Mouse (Mus musculus): Measurements from ENCODE around the gene Col6a6. TPM values are rescaled to one million over a fixed set of nuclear protein-coding genes. Genes with fewer than 3 reads are reported as not detected.
"Not testable (repeated sequence)": the region's sequence is repeated elsewhere in the genome, so short reads cannot be mapped to it uniquely, and the experiment has no call there.

The Col6a6 gene
- total RNA-seq, 1 experiment, result 0.58 TPM

GRCm38 (mm10) chr9:105852778-105853065, 24.8 kb upstream of the Col6a6 start:
- in situ Hi-C loops (cut with MboI; ENCODE audit: low sequenced_read_pairs in 2 of 2, unreplicated experiment in 2 of 2), result loop anchor here in 1 of 2 experiments (10.0 kb wide), 1 partner anchor 158 kb away; no protein-coding TSS in a partner anchor
- Histone ChIP-seq H3K9me3 (ENCODE audit: control insufficient read depth, insufficient read depth, low read depth, low read length) (no peaks in the 10 kb centered on the region), H3K36me3 (ENCODE audit: control insufficient read depth, insufficient read depth, low read length, poor library complexity, severe bottlenecking) (no peaks in the 10 kb centered on the region), H3K4me3 (ENCODE audit: insufficient read depth in 1 of 2, low read depth in 1 of 2, low read length in 2 of 2, poor library complexity in 1 of 2, severe bottlenecking in 1 of 2) (no peak overlapping the region), H3K9ac (ENCODE audit: insufficient read depth, low read depth, low read length, poor library complexity, severe bottlenecking) (no peak overlapping the region), H3K4me1 (ENCODE audit: control insufficient read depth in 2 of 2, insufficient read depth in 2 of 2, low read length in 2 of 2, poor library complexity in 1 of 2) (no peaks in the 10 kb centered on the region), H3K27ac (ENCODE audit: insufficient read depth, low read depth, low read length, poor library complexity, severe bottlenecking) (no peak overlapping the region)
- DNase-seq (ENCODE audit: low read depth, low spot score), result no peak
- no peak for TF ChIP-seq ZC3H11A (IDR thresholded peaks at IDR 0.05; ENCODE audit: borderline replicate concordance, low read depth, low read length)
- TF ChIP-seq MAFK (IDR thresholded peaks at IDR 0.05; ENCODE audit: insufficient read depth, low read depth, low read length), result no peak
- no peak for TF ChIP-seq HCFC1 (IDR thresholded peaks at IDR 0.05; ENCODE audit: borderline replicate concordance, insufficient read depth, low read length)

- Histone ChIP-seq H3K27ac (ENCODE audit: insufficient read depth, low read depth, low read length, poor library complexity, severe bottlenecking) (no peak overlapping the region), H3K9ac (ENCODE audit: insufficient read depth, low read depth, low read length, poor library complexity, severe bottlenecking) (no peak overlapping the region), H3K9me3 (ENCODE audit: control insufficient read depth, insufficient read depth, low read depth, low read length) (no peaks in the 10 kb centered on the region), H3K36me3 (ENCODE audit: control insufficient read depth, insufficient read depth, low read length, poor library complexity, severe bottlenecking) (no peaks in the 10 kb centered on the region), H3K4me1 (ENCODE audit: control insufficient read depth in 2 of 2, insufficient read depth in 2 of 2, low read length in 2 of 2, poor library complexity in 1 of 2) (no peaks in the 10 kb centered on the region), H3K4me3 (ENCODE audit: insufficient read depth in 1 of 2, low read depth in 1 of 2, low read length in 2 of 2, poor library complexity in 1 of 2, severe bottlenecking in 1 of 2) (no peak overlapping the region)
- DNase-seq (ENCODE audit: low read depth, low spot score), result no peak
- no peak for TF ChIP-seq MAFK (IDR thresholded peaks at IDR 0.05; ENCODE audit: insufficient read depth, low read depth, low read length)
- no peak for TF ChIP-seq ZC3H11A (IDR thresholded peaks at IDR 0.05; ENCODE audit: borderline replicate concordance, low read depth, low read length)
- no peak for TF ChIP-seq HCFC1 (IDR thresholded peaks at IDR 0.05; ENCODE audit: borderline replicate concordance, insufficient read depth, low read length)
- no peak for TF ChIP-seq CHD2 (IDR thresholded peaks at IDR 0.05; ENCODE audit: low read depth, low read length)
- TF ChIP-seq ZNF384 (IDR thresholded peaks at IDR 0.05; ENCODE audit: low read depth, low read length), result no peak
- in situ Hi-C loops (cut with MboI; ENCODE audit: low sequenced_read_pairs in 2 of 2, unreplicated experiment in 2 of 2), result loop anchor here in 1 of 2 experiments (10.0 kb wide), 1 partner anchor 157 kb away; no protein-coding TSS in a partner anchor
Measured at GRCm38 (mm10) chr9:105852015-105852777, 24.2 kb upstream of the Col6a6 start.

- Histone ChIP-seq H3K9ac (ENCODE audit: insufficient read depth, low read depth, low read length, poor library complexity, severe bottlenecking) (no peak overlapping the region), H3K9me3 (ENCODE audit: control insufficient read depth, insufficient read depth, low read depth, low read length) (no peaks in the 10 kb centered on the region), H3K4me3 (ENCODE audit: insufficient read depth in 1 of 2, low read depth in 1 of 2, low read length in 2 of 2, poor library complexity in 1 of 2, severe bottlenecking in 1 of 2) (no peak overlapping the region), H3K36me3 (ENCODE audit: control insufficient read depth, insufficient read depth, low read length, poor library complexity, severe bottlenecking) (no peaks in the 10 kb centered on the region), H3K27ac (ENCODE audit: insufficient read depth, low read depth, low read length, poor library complexity, severe bottlenecking) (no peak overlapping the region), H3K4me1 (ENCODE audit: control insufficient read depth in 2 of 2, insufficient read depth in 2 of 2, low read length in 2 of 2, poor library complexity in 1 of 2) (no peaks in the 10 kb centered on the region)
- DNase-seq (ENCODE audit: low read depth, low spot score), result no peak
- no peak for TF ChIP-seq HCFC1 (IDR thresholded peaks at IDR 0.05; ENCODE audit: borderline replicate concordance, insufficient read depth, low read length)
- no peak for TF ChIP-seq ZC3H11A (IDR thresholded peaks at IDR 0.05; ENCODE audit: borderline replicate concordance, low read depth, low read length)
- no peak for TF ChIP-seq CHD2 (IDR thresholded peaks at IDR 0.05; ENCODE audit: low read depth, low read length)
- no peak for TF ChIP-seq MAFK (IDR thresholded peaks at IDR 0.05; ENCODE audit: insufficient read depth, low read depth, low read length)
- TF ChIP-seq ZNF384 (IDR thresholded peaks at IDR 0.05; ENCODE audit: low read depth, low read length), result no peak
- in situ Hi-C loops (cut with MboI; ENCODE audit: low sequenced_read_pairs in 2 of 2, unreplicated experiment in 2 of 2), result loop anchor here in 1 of 2 experiments (10.0 kb wide), 1 partner anchor 156 kb away; no protein-coding TSS in a partner anchor
Measured at GRCm38 (mm10) chr9:105851011-105851410, 23.1 kb upstream of the Col6a6 start.

GRCm38 (mm10) chr9:105848396-105848795, 20.4 kb upstream of the Col6a6 start:
- no peaks in the 10 kb centered on the region for H3K4me1 ChIP-seq (ENCODE audit: control insufficient read depth in 2 of 2, insufficient read depth in 2 of 2, low read length in 2 of 2, poor library complexity in 1 of 2)
- no peaks in the 10 kb centered on the region for H3K36me3 ChIP-seq (ENCODE audit: control insufficient read depth, insufficient read depth, low read length, poor library complexity, severe bottlenecking)
- in situ Hi-C loops (cut with MboI; ENCODE audit: low sequenced_read_pairs in 2 of 2, unreplicated experiment in 2 of 2), result no loop called here
- no peaks in the 10 kb centered on the region for H3K9me3 ChIP-seq (ENCODE audit: control insufficient read depth, insufficient read depth, low read depth, low read length)
- H3K9ac ChIP-seq (ENCODE audit: insufficient read depth, low read depth, low read length, poor library complexity, severe bottlenecking), result no peak overlapping the region
- no peak for TF ChIP-seq ZNF384 (IDR thresholded peaks at IDR 0.05; ENCODE audit: low read depth, low read length)
- DNase-seq (ENCODE audit: low read depth, low spot score), result no peak
- H3K4me3 ChIP-seq (ENCODE audit: insufficient read depth in 1 of 2, low read depth in 1 of 2, low read length in 2 of 2, poor library complexity in 1 of 2, severe bottlenecking in 1 of 2), result no peak overlapping the region
- H3K27ac ChIP-seq (ENCODE audit: insufficient read depth, low read depth, low read length, poor library complexity, severe bottlenecking), result no peak overlapping the region

GRCm38 (mm10) chr9:105847261-105847660, 19.3 kb upstream of the Col6a6 start:
- Histone ChIP-seq H3K4me3 (ENCODE audit: insufficient read depth in 1 of 2, low read depth in 1 of 2, low read length in 2 of 2, poor library complexity in 1 of 2, severe bottlenecking in 1 of 2) (no peak overlapping the region), H3K27ac (ENCODE audit: insufficient read depth, low read depth, low read length, poor library complexity, severe bottlenecking) (no peak overlapping the region), H3K4me1 (ENCODE audit: control insufficient read depth in 2 of 2, insufficient read depth in 2 of 2, low read length in 2 of 2, poor library complexity in 1 of 2) (no peaks in the 10 kb centered on the region), H3K9me3 (ENCODE audit: control insufficient read depth, insufficient read depth, low read depth, low read length) (no peaks in the 10 kb centered on the region), H3K36me3 (ENCODE audit: control insufficient read depth, insufficient read depth, low read length, poor library complexity, severe bottlenecking) (no peaks in the 10 kb centered on the region), H3K9ac (ENCODE audit: insufficient read depth, low read depth, low read length, poor library complexity, severe bottlenecking) (no peak overlapping the region)
- TF ChIP-seq ZC3H11A (IDR thresholded peaks at IDR 0.05; ENCODE audit: borderline replicate concordance, low read depth, low read length) (no peak), ZNF384 (IDR thresholded peaks at IDR 0.05; ENCODE audit: low read depth, low read length) (no peak), CHD2 (IDR thresholded peaks at IDR 0.05; ENCODE audit: low read depth, low read length) (no peak), MAFK (IDR thresholded peaks at IDR 0.05; ENCODE audit: insufficient read depth, low read depth, low read length) (no peak), HCFC1 (IDR thresholded peaks at IDR 0.05; ENCODE audit: borderline replicate concordance, insufficient read depth, low read length) (no peak)
- no peak for DNase-seq (ENCODE audit: low read depth, low spot score)
- in situ Hi-C loops (cut with MboI; ENCODE audit: low sequenced_read_pairs in 2 of 2, unreplicated experiment in 2 of 2), result no loop called here

- H3K9ac ChIP-seq (ENCODE audit: insufficient read depth, low read depth, low read length, poor library complexity, severe bottlenecking); H3K36me3 ChIP-seq (ENCODE audit: control insufficient read depth, insufficient read depth, low read length, poor library complexity, severe bottlenecking); H3K27ac ChIP-seq (ENCODE audit: insufficient read depth, low read depth, low read length, poor library complexity, severe bottlenecking); H3K4me1 ChIP-seq (ENCODE audit: control insufficient read depth in 2 of 2, insufficient read depth in 2 of 2, low read length in 2 of 2, poor library complexity in 1 of 2); H3K9me3 ChIP-seq (ENCODE audit: control insufficient read depth, insufficient read depth, low read depth, low read length); in situ Hi-C loops (cut with MboI; ENCODE audit: low sequenced_read_pairs in 2 of 2, unreplicated experiment in 2 of 2); DNase-seq (ENCODE audit: low read depth, low spot score); H3K4me3 ChIP-seq (ENCODE audit: insufficient read depth in 1 of 2, low read depth in 1 of 2, low read length in 2 of 2, poor library complexity in 1 of 2, severe bottlenecking in 1 of 2): not testable (repeated sequence)
Measured at GRCm38 (mm10) chr9:105841386-105841785, 13.4 kb upstream of the Col6a6 start.
